Mouse (Mus musculus): ENCODE data around the gene Use1. TPM values are rescaled to one million over a fixed set of nuclear protein-coding genes. Genes with fewer than 3 reads are reported as not detected.
"Not testable (repeated sequence)": the region's sequence is repeated elsewhere in the genome, so short reads cannot be mapped to it uniquely, and the experiment has no call there.

The Use1 gene
- polyA plus RNA-seq (2015; fragmentation: Nextera tagmentation; extraction: Ambion mirVana), result 52.1 and 55.8 TPM in 2 replicates

DNA sequence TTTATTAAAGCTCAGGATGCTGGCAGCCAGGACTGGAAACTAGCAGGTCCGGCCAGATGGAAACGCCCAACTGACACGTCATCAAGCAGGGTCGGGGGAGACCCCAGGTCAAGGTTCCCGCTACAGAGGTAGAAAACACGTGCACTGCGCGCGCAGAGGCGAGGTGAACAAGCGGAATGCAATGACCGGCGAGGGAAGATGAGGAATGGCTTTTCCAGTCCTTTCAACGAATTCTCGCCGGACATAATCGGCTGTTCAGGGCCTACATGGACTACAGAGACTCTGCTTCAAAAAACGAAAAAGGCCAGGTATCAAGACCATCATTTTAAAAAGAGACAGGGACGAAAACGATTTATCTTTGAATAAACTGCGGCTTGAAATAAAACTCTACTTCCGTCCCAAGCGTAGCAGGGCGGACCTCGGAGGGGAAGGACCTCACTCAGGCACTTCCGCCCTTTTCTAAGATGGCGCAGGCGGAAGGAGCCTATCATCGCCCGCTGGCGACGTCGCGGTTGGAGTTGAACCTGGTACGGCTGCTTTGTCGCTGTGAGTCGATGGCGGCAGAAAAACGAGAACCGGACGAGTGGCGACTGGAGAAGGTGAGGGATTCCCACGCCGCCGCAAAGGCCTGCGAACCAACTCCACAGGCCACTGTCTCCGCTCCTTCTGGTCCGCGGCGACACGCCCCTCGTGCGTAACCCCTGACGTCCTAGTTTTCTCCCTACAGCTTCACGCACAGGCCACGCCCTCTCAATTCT is at the start of gene Use1:
Use1 (plus strand) TSS at position 78 of the 758 bp plus-strand sequence.
- Histone ChIP-seq H3K27ac (peak within 1 kb of the TSS; percentile 87), H3K9ac (peak within 1 kb of the TSS; percentile 81), H3K4me1 (replicated peaks) (peaks cover 48% of the 10 kb centered on the region), H3K36me3 (peaks cover 16% of the 10 kb centered on the region), H3K27me3 (no peaks in the 10 kb centered on the region), H3K4me3 (replicated peaks) (peak within 1 kb of the TSS; percentile 65), H3K4me2 (peak within 1 kb of the TSS; percentile 93), H3K9me3 (replicated peaks) (no peaks in the 10 kb centered on the region)
- peak; percentile 89 for DNase-seq
- ATAC-seq (ENCODE audit: low read depth), result peak; percentile 73
- WGBS (ENCODE audit: insufficient replicate concordance), result under 1% methylated on average over 56 of the region's 56 CpGs

- ATAC-seq (ENCODE audit: low read depth); DNase-seq; H3K27ac ChIP-seq; H3K9ac ChIP-seq; H3K9me3 ChIP-seq (replicated peaks); H3K27me3 ChIP-seq; H3K4me3 ChIP-seq (replicated peaks); H3K4me2 ChIP-seq: not testable (repeated sequence)
- peaks cover 52% of the 10 kb centered on the region for H3K36me3 ChIP-seq
- peaks cover 43% of the 10 kb centered on the region for H3K4me1 ChIP-seq (replicated peaks)
- WGBS (ENCODE audit: insufficient replicate concordance), result 80% methylated on average over 5 of the region's 5 CpGs
Observed at GRCm38 (mm10) chr8:71318610-71319009, 48.0 kb upstream of the Use1 start.

DNA sequence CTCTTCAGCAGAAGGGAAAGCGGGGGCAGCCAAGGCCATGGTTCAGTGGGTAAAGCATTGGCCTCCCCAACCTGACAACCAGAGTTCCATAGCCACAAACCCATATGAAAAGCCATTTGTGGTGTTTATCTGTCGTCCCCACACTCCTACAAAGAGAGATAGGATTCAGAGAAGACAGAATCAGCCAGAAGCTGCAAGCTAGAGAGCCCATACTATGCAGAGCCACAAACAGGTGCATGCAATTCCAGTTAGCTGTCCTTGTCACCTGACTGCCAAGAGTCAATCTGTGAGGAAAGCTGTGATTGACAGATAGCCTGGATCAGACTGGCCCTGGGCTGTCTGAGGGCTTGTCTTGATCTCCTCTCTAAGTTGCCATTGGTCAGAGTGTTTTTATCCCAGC is 46.9 kb upstream of the Use1 start:
- WGBS (ENCODE audit: insufficient replicate concordance), result 47% methylated on average over 2 of the region's 2 CpGs

DNA sequence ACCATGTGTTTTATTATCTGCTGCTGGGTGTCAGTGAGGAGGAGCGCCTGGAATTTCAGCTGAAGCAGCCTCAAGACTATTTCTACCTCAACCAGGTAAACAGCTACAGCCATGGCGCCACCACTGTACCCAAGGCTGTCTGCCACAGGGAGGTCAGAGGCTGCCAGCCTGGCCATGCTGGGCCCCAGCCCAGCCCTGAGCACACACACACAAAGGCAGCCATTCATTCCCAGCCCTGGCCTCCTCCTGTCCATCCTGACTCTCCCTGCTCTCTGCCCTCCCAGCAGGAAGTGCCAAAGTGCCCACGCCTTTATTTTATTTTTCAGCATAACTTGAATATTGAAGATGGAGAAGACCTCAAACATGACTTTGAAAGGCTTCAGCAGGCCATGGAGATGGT is 43.7 kb upstream of the Use1 start:
- H3K4me2 ChIP-seq, result no peak overlapping the region
- peaks cover 71% of the 10 kb centered on the region for H3K36me3 ChIP-seq
- H3K4me1 ChIP-seq (replicated peaks), result peaks cover 11% of the 10 kb centered on the region
- no peak for DNase-seq
- no peak overlapping the region for H3K27ac ChIP-seq
- 75% methylated on average over 3 of the region's 3 CpGs for WGBS (ENCODE audit: insufficient replicate concordance)
- no peaks in the 10 kb centered on the region for H3K27me3 ChIP-seq
- no peak overlapping the region for H3K4me3 ChIP-seq (replicated peaks)
- no peak for ATAC-seq (ENCODE audit: low read depth)
- no peak overlapping the region for H3K9ac ChIP-seq
- H3K9me3 ChIP-seq (replicated peaks), result no peaks in the 10 kb centered on the region

More for the DNA sequence above, 46.9 kb upstream of the Use1 start:
- not testable (repeated sequence) for H3K27ac ChIP-seq; H3K27me3 ChIP-seq; H3K4me3 ChIP-seq (replicated peaks); H3K9ac ChIP-seq; H3K4me2 ChIP-seq; H3K9me3 ChIP-seq (replicated peaks); DNase-seq
- Histone ChIP-seq H3K36me3 (peaks cover 64% of the 10 kb centered on the region), H3K4me1 (replicated peaks) (peaks cover 33% of the 10 kb centered on the region)
- ATAC-seq (ENCODE audit: low read depth), result peak; percentile 43

DNA sequence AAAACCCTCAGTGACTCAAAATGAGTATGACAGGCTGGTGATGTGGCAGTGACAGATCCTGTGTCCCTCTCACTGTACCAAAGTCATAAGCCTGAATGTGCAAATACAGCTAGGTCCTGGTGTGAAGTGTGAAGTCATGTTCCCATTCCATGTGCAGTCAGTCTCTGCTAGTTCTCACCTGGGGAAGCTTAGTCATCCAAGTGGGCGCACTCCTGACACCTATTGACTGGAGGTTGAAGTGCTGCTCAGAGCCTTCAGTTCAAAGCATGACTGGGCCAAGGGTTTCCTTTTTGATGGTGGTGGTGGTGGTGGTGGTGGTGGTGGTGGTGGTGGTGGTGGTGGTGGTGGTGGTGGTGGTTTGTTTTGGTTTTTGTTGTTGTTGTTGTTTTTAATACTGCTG is 41.8 kb upstream of the Use1 start:
- Histone ChIP-seq H3K36me3 (peaks cover 81% of the 10 kb centered on the region), H3K27ac (no peak overlapping the region), H3K4me2 (no peak overlapping the region), H3K4me1 (replicated peaks) (peaks cover 2% of the 10 kb centered on the region), H3K9ac (no peak overlapping the region), H3K27me3 (no peaks in the 10 kb centered on the region), H3K4me3 (replicated peaks) (no peak overlapping the region), H3K9me3 (replicated peaks) (no peaks in the 10 kb centered on the region)
- 0 out of 2 replicates have a peak, but pooled peaks have one; percentile 39 for ATAC-seq (ENCODE audit: low read depth)
- DNase-seq, result no peak
- WGBS (ENCODE audit: insufficient replicate concordance), result 75% methylated on average over 1 of the region's 1 CpGs

GRCm38 (mm10) chr8:71337834-71338233 is 28.8 kb upstream of the Use1 start:
- DNase-seq; ATAC-seq (ENCODE audit: low read depth); H3K9ac ChIP-seq; H3K27me3 ChIP-seq; H3K27ac ChIP-seq; H3K4me1 ChIP-seq (replicated peaks); H3K9me3 ChIP-seq (replicated peaks); H3K4me2 ChIP-seq; H3K4me3 ChIP-seq (replicated peaks): not testable (repeated sequence)
- 90% methylated on average over 6 of the region's 6 CpGs for WGBS (ENCODE audit: insufficient replicate concordance)
- peaks cover 51% of the 10 kb centered on the region for H3K36me3 ChIP-seq

GRCm38 (mm10) chr8:71340625-71341024 is 26.0 kb upstream of the Use1 start:
- Histone ChIP-seq H3K9me3 (replicated peaks) (no peaks in the 10 kb centered on the region), H3K4me3 (replicated peaks) (no peak overlapping the region), H3K9ac (no peak overlapping the region), H3K27me3 (no peaks in the 10 kb centered on the region), H3K4me1 (replicated peaks) (no peaks in the 10 kb centered on the region), H3K4me2 (no peak overlapping the region), H3K27ac (no peak overlapping the region), H3K36me3 (peaks cover 61% of the 10 kb centered on the region)
- no peak for ATAC-seq (ENCODE audit: low read depth)
- no peak for DNase-seq
- WGBS (ENCODE audit: insufficient replicate concordance), result 73% methylated on average over 5 of the region's 5 CpGs

DNA sequence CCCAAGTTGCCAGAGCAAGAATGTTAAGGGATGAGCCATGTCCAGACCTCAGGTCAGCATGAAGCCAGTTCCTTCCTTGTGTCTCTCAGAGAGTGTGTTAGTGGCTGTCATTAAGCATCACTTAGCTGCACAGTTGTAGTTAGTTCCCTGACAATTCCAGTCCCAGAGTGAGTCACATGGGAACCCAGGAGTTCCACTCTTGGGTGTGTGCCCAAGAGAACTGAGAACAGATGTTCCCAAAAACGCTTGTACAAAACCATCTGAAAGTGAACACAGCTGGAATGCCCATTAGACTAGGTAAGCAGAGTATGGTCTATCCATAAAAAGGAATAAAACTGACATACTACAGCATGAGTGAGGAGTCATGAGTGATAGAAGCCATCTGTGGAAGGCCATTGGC is 20.1 kb upstream of the Use1 start:
- H3K27ac ChIP-seq, result no peak overlapping the region
- ATAC-seq (ENCODE audit: low read depth) (no peak), DNase-seq (no peak)
- no peak overlapping the region for H3K9ac ChIP-seq
- H3K4me3 ChIP-seq (replicated peaks), result no peak overlapping the region
- peaks cover 89% of the 10 kb centered on the region for H3K36me3 ChIP-seq
- no peak overlapping the region for H3K4me2 ChIP-seq
- no peaks in the 10 kb centered on the region for H3K27me3 ChIP-seq
- no peaks in the 10 kb centered on the region for H3K9me3 ChIP-seq (replicated peaks)
- WGBS (ENCODE audit: insufficient replicate concordance), result 75% methylated on average over 1 of the region's 1 CpGs
- no peaks in the 10 kb centered on the region for H3K4me1 ChIP-seq (replicated peaks)

GRCm38 (mm10) chr8:71351117-71351516 is 15.5 kb upstream of the Use1 start:
- Histone ChIP-seq H3K36me3 (peaks cover 95% of the 10 kb centered on the region), H3K4me3 (replicated peaks) (no peak overlapping the region)
- 56% methylated on average over 3 of the region's 3 CpGs for WGBS (ENCODE audit: insufficient replicate concordance)

DNA sequence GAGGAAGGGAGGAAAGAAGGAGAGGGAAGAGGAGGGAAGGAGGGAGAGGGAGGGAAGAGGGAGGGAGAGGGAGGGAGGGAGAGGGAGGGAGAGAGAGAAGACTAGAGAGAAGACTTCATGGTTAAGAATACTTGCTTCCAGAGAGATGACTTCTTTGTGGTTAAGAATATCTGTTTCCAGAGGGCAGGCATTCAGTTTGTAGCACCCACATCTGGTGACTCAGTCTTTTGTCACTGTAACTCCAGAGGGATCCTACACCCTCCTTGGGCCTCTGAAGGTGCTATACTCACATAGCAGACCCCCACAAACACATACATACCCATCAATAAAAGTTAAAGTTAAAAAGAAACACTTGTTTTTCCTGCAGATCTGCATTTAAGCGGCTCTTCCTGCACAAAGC is 15.1 kb upstream of the Use1 start:
- H3K9ac ChIP-seq, result no peak overlapping the region
- no peak for DNase-seq
- H3K4me2 ChIP-seq, result no peak overlapping the region
- H3K9me3 ChIP-seq (replicated peaks), result no peaks in the 10 kb centered on the region
- H3K27ac ChIP-seq, result no peak overlapping the region
- no peak overlapping the region for H3K4me3 ChIP-seq (replicated peaks)
- peaks cover 95% of the 10 kb centered on the region for H3K36me3 ChIP-seq
- 90% methylated on average over 1 of the region's 1 CpGs for WGBS (ENCODE audit: insufficient replicate concordance)
- ATAC-seq (ENCODE audit: low read depth), result no peak
- H3K4me1 ChIP-seq (replicated peaks), result no peaks in the 10 kb centered on the region
- H3K27me3 ChIP-seq, result no peaks in the 10 kb centered on the region

More at GRCm38 (mm10) chr8:71351117-71351516, 15.5 kb upstream of the Use1 start:
- no peak overlapping the region for H3K4me2 ChIP-seq
- H3K27ac ChIP-seq, result no peak overlapping the region
- no peak for DNase-seq
- no peaks in the 10 kb centered on the region for H3K4me1 ChIP-seq (replicated peaks)
- H3K9me3 ChIP-seq (replicated peaks), result no peaks in the 10 kb centered on the region
- no peaks in the 10 kb centered on the region for H3K27me3 ChIP-seq
- H3K9ac ChIP-seq, result no peak overlapping the region
- no peak for ATAC-seq (ENCODE audit: low read depth)

- no peak overlapping the region for H3K4me2 ChIP-seq
- ATAC-seq (ENCODE audit: low read depth) (no peak), DNase-seq (no peak)
- no peaks in the 10 kb centered on the region for H3K27me3 ChIP-seq
- no peak overlapping the region for H3K9ac ChIP-seq
- H3K4me1 ChIP-seq (replicated peaks), result no peaks in the 10 kb centered on the region
- H3K27ac ChIP-seq, result no peak overlapping the region
- H3K9me3 ChIP-seq (replicated peaks), result no peaks in the 10 kb centered on the region
- H3K4me3 ChIP-seq (replicated peaks), result no peak overlapping the region
- peaks cover 73% of the 10 kb centered on the region for H3K36me3 ChIP-seq
- WGBS (ENCODE audit: insufficient replicate concordance), result 80% methylated on average over 3 of the region's 3 CpGs
Observed at GRCm38 (mm10) chr8:71358026-71358425, 8.6 kb upstream of the Use1 start.

Data from liver, embryonic 13.5 days (tissue).